Mouse (Mus musculus) kidney, adult 9 months (tissue): Measurements from ENCODE around the gene Als2.

Experiments used
- DNase-seq: peaks from one replicate; pipeline ENCODE4 v3.0.0; 2022

Als2 gene

GRCm38 (mm10) chr1:59236856-59237441, at the start of gene Als2:
TSS of gene Als2 (minus strand) at chr1:59237231.
- peak; percentile 99 for DNase-seq

- DNase-seq, result no peak
Measured at GRCm38 (mm10) chr1:59286316-59286850, 49.4 kb upstream of the Als2 start.

GRCm38 (mm10) chr1:59285880-59286279, 48.8 kb upstream of the Als2 start:
- no peak for DNase-seq

GRCm38 (mm10) chr1:59272189-59272588, 35.2 kb upstream of the Als2 start:
- DNase-seq, result no peak

GRCm38 (mm10) chr1:59269951-59270689, 33.1 kb upstream of the Als2 start:
- peak; percentile 23 for DNase-seq

GRCm38 (mm10) chr1:59269466-59269865, 32.4 kb upstream of the Als2 start:
- no peak for DNase-seq

- DNase-seq, result no peak
Measured at GRCm38 (mm10) chr1:59268931-59269330, 31.9 kb upstream of the Als2 start.

- no peak for DNase-seq
Measured at GRCm38 (mm10) chr1:59257736-59258135, 20.7 kb upstream of the Als2 start.

GRCm38 (mm10) chr1:59256751-59257231, 19.8 kb upstream of the Als2 start, which contains the start of gene Cdk15:
TSS of gene Cdk15 (plus strand) at chr1:59256906.
- no peak for DNase-seq

GRCm38 (mm10) chr1:59253301-59253909, 16.4 kb upstream of the Als2 start:
- no peak for DNase-seq

GRCm38 (mm10) chr1:59252762-59253161, 15.7 kb upstream of the Als2 start:
- peak; percentile 41 for DNase-seq

- peak; percentile 65 for DNase-seq
Measured at GRCm38 (mm10) chr1:59247602-59248001, 10.6 kb upstream of the Als2 start.

- no peak for DNase-seq
Measured at GRCm38 (mm10) chr1:59243770-59244169, 6.7 kb upstream of the Als2 start.

GRCm38 (mm10) chr1:59237614-59238211, 682 bp upstream of the Als2 start:
- DNase-seq, result peak; percentile 94

GRCm38 (mm10) chr1:59229187-59229586, 7.8 kb downstream of the Als2 start:
- no peak for DNase-seq

- no peak for DNase-seq
Measured at GRCm38 (mm10) chr1:59228552-59228951, 8.5 kb downstream of the Als2 start.

GRCm38 (mm10) chr1:59222101-59222825, 14.8 kb downstream of the Als2 start:
- no peak for DNase-seq

- no peak for DNase-seq
Measured at GRCm38 (mm10) chr1:59221591-59221990, 15.4 kb downstream of the Als2 start.

- DNase-seq, result no peak
Measured at GRCm38 (mm10) chr1:59220371-59220770, 16.7 kb downstream of the Als2 start.

- DNase-seq, result no peak
Measured at GRCm38 (mm10) chr1:59215446-59215845, 21.6 kb downstream of the Als2 start.

GRCm38 (mm10) chr1:59212951-59213350, 24.1 kb downstream of the Als2 start:
- DNase-seq, result peak; percentile 20

GRCm38 (mm10) chr1:59212076-59212779, 24.8 kb downstream of the Als2 start:
- DNase-seq, result peak; percentile 79
